Mouse (Mus musculus): ENCODE data around the gene Grap2. TPM values are rescaled to one million over a fixed set of nuclear protein-coding genes. Genes with fewer than 3 reads are reported as not detected.

Grap2 gene
- total RNA-seq, 2 experiments from 2014 or later = 1.0 to 1.6 TPM

Small RNAs within 50 kb of the gene (microRNA-seq; reads per million reads assigned to microRNA genes)
- not detected for gene Mir6957

Other genes with a start within 250 kb of the Grap2 start
- not detected for gene Enthd1, start 7.4 kb upstream of the Grap2 start, total RNA-seq (2021)
- under 1 TPM in 1 of 2 experiments, not detected in 1; 0.08 TPM for gene Fam83f, start 99.3 kb downstream of the Grap2 start, total RNA-seq (2021)
- 10 to 100 TPM; 48.4 to 53.0 TPM for gene Tnrc6b, start 138.7 kb downstream of the Grap2 start, total RNA-seq (2021)

All from heart, postnatal 25 days (tissue).